Mouse (Mus musculus) gastrocnemius, adult 8-10 months (tissue): ENCODE measurements around the gene Isyna1. TPM values are rescaled to one million over a fixed set of nuclear protein-coding genes. Genes with fewer than 3 reads are reported as not detected.

Experiments used
- DNase-seq, 2 experiments: peaks; one replicate each; pipeline ENCODE4 v3.0.0; 2022; ENCODE audit warnings: low spot score in 2 of 2
- total RNA-seq, 4 experiments: library from RNA; stranded (reverse); gene quantifications; 2 replicates each; pipeline ENCODE4 v1.2.4; 2022

Isyna1 gene
- total RNA-seq, 4 experiments from 2014 or later, result 1.9 to 3.4 (median 2.4) TPM

GRCm38 (mm10) chr8:70622220-70622619 is 28.0 kb downstream of the Isyna1 start:
- DNase-seq, result no peak

- peak; percentile 48 to 58 for DNase-seq
Observed at GRCm38 (mm10) chr8:70625104-70625503, 30.9 kb downstream of the Isyna1 start.

- DNase-seq, result no peak
Observed at GRCm38 (mm10) chr8:70627041-70627440, 32.9 kb downstream of the Isyna1 start.

- DNase-seq, result no peak
Observed at GRCm38 (mm10) chr8:70628986-70629490, 34.9 kb downstream of the Isyna1 start.

GRCm38 (mm10) chr8:70629574-70630531 is 35.7 kb downstream of the Isyna1 start:
- DNase-seq, result peak; percentile 83 to 88

- peak in 1 of 2 experiments; percentile 58 for DNase-seq
Observed at GRCm38 (mm10) chr8:70630532-70631381, 36.6 kb downstream of the Isyna1 start.

- no peak for DNase-seq
Observed at GRCm38 (mm10) chr8:70631436-70631835, 37.3 kb downstream of the Isyna1 start.

GRCm38 (mm10) chr8:70632346-70632892 is 38.2 kb downstream of the Isyna1 start, which contains the start of gene Gdf15:
Gene Gdf15 (minus strand): TSS chr8:70632456.
- no peak for DNase-seq

GRCm38 (mm10) chr8:70634066-70634465 is 39.9 kb downstream of the Isyna1 start:
- peak; percentile 41 to 46 for DNase-seq

GRCm38 (mm10) chr8:70635527-70635926 is 41.4 kb downstream of the Isyna1 start:
- DNase-seq, result no peak

GRCm38 (mm10) chr8:70636838-70637237 is 42.7 kb downstream of the Isyna1 start:
- no peak for DNase-seq

- DNase-seq, result no peak
Observed at GRCm38 (mm10) chr8:70638752-70639151, 44.6 kb downstream of the Isyna1 start.

- no peak for DNase-seq
Observed at GRCm38 (mm10) chr8:70643019-70643418, 48.8 kb downstream of the Isyna1 start.

GRCm38 (mm10) chr8:70644065-70644464 is 49.9 kb downstream of the Isyna1 start:
- DNase-seq, result no peak

- no peak for DNase-seq
Observed at GRCm38 (mm10) chr8:70645501-70646224, 51.5 kb downstream of the Isyna1 start.

- no peak for DNase-seq
Observed at GRCm38 (mm10) chr8:70646369-70646768, 52.2 kb downstream of the Isyna1 start.

- no peak for DNase-seq
Observed at GRCm38 (mm10) chr8:70646775-70647174, 52.6 kb downstream of the Isyna1 start.
